In genomic region chr3:95938835-95939234, GRCm38 (mm10) we compare ENCODE assay signal across 9 mouse cellular contexts. TPM values are rescaled to one million over a fixed set of nuclear protein-coding genes. Genes with fewer than 3 reads are reported as not detected.
DNase-seq lines count a peak whose midpoint lies in the region; ATAC-seq and TF ChIP-seq lines count a peak whose summit lies in the region.
"Had no signal": no experiment of that assay in that cellular context is flagged by ENCODE, and none has a peak within 500 bp of the region (broad histone marks: within the 10 kb centered on the region; RNA-seq: fewer than 3 reads in every experiment).

No protein-coding gene starts in this region.

- intact Hi-C loops in left cerebral cortex, adult 2 months (cut with DNase I) = no loop called here

- peak; percentile 41 for TF ChIP-seq CTCF in left cerebral cortex, adult 2 months (IDR thresholded peaks at IDR 0.05)

- H3K4me3 ChIP-seq in left cerebral cortex, adult 2 months = no peak overlapping the region
- H3K4me3 ChIP-seq: limb, embryonic 15.5 days had no signal

- 0 out of 2 replicates have a peak, but pooled peaks have one; percentile 54 for ATAC-seq in megakaryocyte-erythroid progenitor cell, adult 5-6 weeks (replicated peaks; ENCODE audit: low FRiP score, low TSS enrichment, poor library complexity, severe bottlenecking)

- no peak overlapping the region for H3K27ac ChIP-seq in left cerebral cortex, adult 2 months
- H3K27ac ChIP-seq: limb, embryonic 15.5 days had no signal

- DNase-seq in left cerebral cortex, adult 2 months (ENCODE audit: extremely low spot score in 1 of 2, low spot score in 2 of 2) = no peak
- no peak for DNase-seq in left cerebral cortex, adult 11 months (ENCODE audit: low spot score)
- peak; percentile 75 for DNase-seq in ES-CJ7 (ENCODE audit: low read depth, low spot score)
- DNase-seq in brain, adult 2 months (ENCODE audit: low read depth, low spot score) = peak; percentile 13
- DNase-seq in yolk sac, embryonic 10.5 days (ENCODE audit: low spot score) = no peak
- no peak for DNase-seq in heart, adult 11 months
- DNase-seq: cerebellum, adult 9-10 months had no signal

RNA-seq across cellular contexts. Expression of gene Anp32e, which starts 9.8 kb away (rescaled TPM):
- 10 to 100 TPM; 82.7 to 98.9 TPM for total RNA-seq in left cerebral cortex, adult 2 months (2021)
- total RNA-seq in megakaryocyte-erythroid progenitor cell, adult 5-6 weeks (2014; fragmentation: Nextera tagmentation) = 136 and 186 TPM in 2 replicates
- 505 and 626 TPM in 2 replicates for total RNA-seq in megakaryocyte-erythroid progenitor cell, adult 5-6 weeks (2017)

RNA-seq across cellular contexts. Expression of gene Car14, which starts 34.3 kb away (rescaled TPM):
- total RNA-seq in left cerebral cortex, adult 2 months (2021) = 1 to 10 TPM; 6.8 to 8.2 TPM
- not detected in 2 replicates for total RNA-seq in megakaryocyte-erythroid progenitor cell, adult 5-6 weeks (2014; fragmentation: Nextera tagmentation)
- total RNA-seq in megakaryocyte-erythroid progenitor cell, adult 5-6 weeks (2017) = not detected in 2 replicates

RNA-seq across cellular contexts. Expression of gene Aph1a, which starts 45.1 kb away (rescaled TPM):
- 10 to 100 TPM; 68.2 to 72.9 TPM for total RNA-seq in left cerebral cortex, adult 2 months (2021)
- 35.7 and 42.8 TPM in 2 replicates for total RNA-seq in megakaryocyte-erythroid progenitor cell, adult 5-6 weeks (2014; fragmentation: Nextera tagmentation)
- total RNA-seq in megakaryocyte-erythroid progenitor cell, adult 5-6 weeks (2017) = 16.2 and 21.1 TPM in 2 replicates

RNA-seq across cellular contexts. Expression of gene BC028528, which starts 47.0 kb away (rescaled TPM):
- total RNA-seq in left cerebral cortex, adult 2 months (2021) = 1 to 10 TPM; 3.3 to 5.4 TPM
- 2.1 and 2.3 TPM in 2 replicates for total RNA-seq in megakaryocyte-erythroid progenitor cell, adult 5-6 weeks (2014; fragmentation: Nextera tagmentation)
- 2.3 and 14.6 TPM in 2 replicates for total RNA-seq in megakaryocyte-erythroid progenitor cell, adult 5-6 weeks (2017)

RNA-seq across cellular contexts. Expression of gene Ciart, which starts 56.8 kb away (rescaled TPM):
- 10 to 100 TPM; 15.9 to 23.8 TPM for total RNA-seq in left cerebral cortex, adult 2 months (2021)
- 0.69 and 3.3 TPM in 2 replicates for total RNA-seq in megakaryocyte-erythroid progenitor cell, adult 5-6 weeks (2014; fragmentation: Nextera tagmentation)
- 0.66 and 2.8 TPM in 2 replicates for total RNA-seq in megakaryocyte-erythroid progenitor cell, adult 5-6 weeks (2017)

Comparison
In these comparisons a context has a peak if more than half of its experiments do, and no peak if none do; other contexts are left out.
1. DNase-seq: peak in ES-CJ7 (single experiment) and brain, adult 2 months (single experiment); none in left cerebral cortex, adult 2 months (0 of 2), left cerebral cortex, adult 11 months (single experiment), yolk sac, embryonic 10.5 days (single experiment) and heart, adult 11 months (single experiment).
2. RNA of gene Car14, which starts 34.3 kb away (total RNA-seq): 6.8 to 8.2 TPM in left cerebral cortex, adult 2 months; not detected in megakaryocyte-erythroid progenitor cell, adult 5-6 weeks; every median in the first group is over 4 times any median in the second.